Mouse (Mus musculus): ENCODE measurements around the gene Gm3336. TPM values are rescaled to one million over a fixed set of nuclear protein-coding genes. Genes with fewer than 3 reads are reported as not detected.

Gene Gm3336
- total and polyA plus RNA-seq, 3 experiments: 0.25 to 0.49 TPM; not detected in 1

- in situ Hi-C loops (cut with MboI; ENCODE audit: low pct_ligation_motif_present, low pct_unique_long_range_greater_than_20kb, low sequenced_read_pairs): no loop called here
Measured at GRCm38 (mm10) chr8:70696946-70697345, 21.4 kb upstream of the Gm3336 start.

GRCm38 (mm10) chr8:70697366-70698250 is 20.7 kb upstream of the Gm3336 start:
- Histone ChIP-seq H3K4me1 (ENCODE audit: control insufficient read depth in 1 of 2, insufficient read depth in 2 of 2) (peaks cover 20 to 57% of the 10 kb centered on the region in 2 experiments), H3K27ac (ENCODE audit: insufficient read depth, low read depth) (peak overlapping the region; percentile 99), H3K4me3 (replicated peaks in 1 of 3; ENCODE audit: low read depth in 2 of 3, low read length in 2 of 3, poor library complexity in 1 of 3) (peak overlapping the region; percentile 24 to 82 (median 36)), H3K4me2 (ENCODE audit: insufficient read depth, low read depth, poor library complexity, severe bottlenecking) (peak overlapping the region; percentile 79), H3K9ac (ENCODE audit: insufficient read depth, low read depth) (peak overlapping the region; percentile 77), H3K27me3 (replicated peaks) (no peaks in the 10 kb centered on the region), H3K9me3 (replicated peaks; ENCODE audit: low read length) (no peaks in the 10 kb centered on the region), H3K36me3 (replicated peaks in 1 of 2; ENCODE audit: control insufficient read depth in 1 of 2, insufficient read depth in 1 of 2, low read length in 1 of 2) (peaks cover 0 to 18% of the 10 kb centered on the region in 2 experiments), H3K79me2 (replicated peaks; ENCODE audit: control insufficient read depth, extremely low read depth, insufficient read depth, poor library complexity, severe bottlenecking) (peaks cover 23% of the 10 kb centered on the region)
- in situ Hi-C loops (cut with MboI; ENCODE audit: low pct_ligation_motif_present, low pct_unique_long_range_greater_than_20kb, low sequenced_read_pairs) (no loop called here), dilution Hi-C loops (cut with MboI; ENCODE audit: extremely low pct_ligation_motif_present, extremely low pct_unique_long_range_greater_than_20kb, low sequenced_read_pairs) (no loop called here)
- peak; percentile 40 for DNase-seq (ENCODE audit: extremely low read depth)
- peak; percentile 10; the same call in 1 of the 2 replicates for TF ChIP-seq POLR2AphosphoS2 (IDR thresholded peaks at IDR 0.05; ENCODE audit: low read depth, low read length)
- no peak for TF ChIP-seq ZC3H11A (IDR thresholded peaks at IDR 0.05; ENCODE audit: low read depth, low read length)
- peak; percentile 20; the same call in 1 of the 2 replicates for TF ChIP-seq ZMIZ1 (IDR thresholded peaks at IDR 0.05; ENCODE audit: low read depth, low read length)
- no peak; the same call in 1 of the 2 replicates for TF ChIP-seq POLR2A (IDR thresholded peaks at IDR 0.05; ENCODE audit: low read depth, low read length)
- 0 out of 2 replicates have a peak, but pooled peaks have one; percentile 91 for TF ChIP-seq CHD1 (IDR thresholded peaks at IDR 0.05; ENCODE audit: low read depth, low read length)
- TF ChIP-seq USF2 (conservative IDR thresholded peaks at IDR 0.05; ENCODE audit: low read depth, low read length): no peak
- no peak for TF ChIP-seq USF1 (IDR thresholded peaks at IDR 0.05; ENCODE audit: low read depth, low read length)
- peak; percentile 27; the same call in 1 of the 2 replicates for TF ChIP-seq SIN3A (IDR thresholded peaks at IDR 0.05; ENCODE audit: low read length)
- TF ChIP-seq E2F4 (IDR thresholded peaks at IDR 0.05; ENCODE audit: insufficient replicate concordance, low read depth, low read length): no peak
- TF ChIP-seq NRF1 (IDR thresholded peaks at IDR 0.05; ENCODE audit: low read depth, low read length): no peak
- 0 out of 2 replicates have a peak, but pooled peaks have one; percentile 9 for TF ChIP-seq TBP (conservative IDR thresholded peaks at IDR 0.05; ENCODE audit: low read depth, low read length)
- no peak; the same call in 1 of the 2 replicates for TF ChIP-seq MYC (IDR thresholded peaks at IDR 0.05; ENCODE audit: low read depth, low read length)
- TF ChIP-seq ZNF384 (IDR thresholded peaks at IDR 0.05; ENCODE audit: low read depth, low read length): no peak; the same call in 1 of the 2 replicates
- no peak for TF ChIP-seq RCOR1 (conservative IDR thresholded peaks at IDR 0.05; ENCODE audit: low read depth, low read length)
- no peak for TF ChIP-seq HCFC1 (IDR thresholded peaks at IDR 0.05; ENCODE audit: low read depth, low read length)
- no peak; the same call in 1 of the 2 replicates for TF ChIP-seq ETS1 (conservative IDR thresholded peaks at IDR 0.05; ENCODE audit: low read depth, low read length)
- TF ChIP-seq SMC3 (IDR thresholded peaks at IDR 0.05; ENCODE audit: low read depth, low read length): no peak; the same call in 1 of the 2 replicates
- 0 out of 2 replicates have a peak, but pooled peaks have one; percentile 18 for TF ChIP-seq UBTF (IDR thresholded peaks at IDR 0.05; ENCODE audit: low read depth, low read length)
- TF ChIP-seq JUN (IDR thresholded peaks at IDR 0.05; ENCODE audit: insufficient read depth, low read depth, low read length): no peak

More at GRCm38 (mm10) chr8:70696946-70697345, 21.4 kb upstream of the Gm3336 start:
- Histone ChIP-seq H3K36me3 (replicated peaks in 1 of 2; ENCODE audit: control insufficient read depth in 1 of 2, insufficient read depth in 1 of 2, low read length in 1 of 2) (peaks cover 0 to 11% of the 10 kb centered on the region in 2 experiments), H3K27ac (ENCODE audit: insufficient read depth, low read depth) (peak overlapping the region; percentile 99), H3K79me2 (replicated peaks; ENCODE audit: control insufficient read depth, extremely low read depth, insufficient read depth, poor library complexity, severe bottlenecking) (peaks cover 23% of the 10 kb centered on the region), H3K4me3 (replicated peaks in 1 of 3; ENCODE audit: low read depth in 2 of 3, low read length in 2 of 3, poor library complexity in 1 of 3) (peak overlapping the region in 1 of 3 experiments; percentile 43), H3K9ac (ENCODE audit: insufficient read depth, low read depth) (peak overlapping the region; percentile 77), H3K27me3 (replicated peaks) (no peaks in the 10 kb centered on the region), H3K9me3 (replicated peaks; ENCODE audit: low read length) (no peaks in the 10 kb centered on the region), H3K4me1 (ENCODE audit: control insufficient read depth in 1 of 2, insufficient read depth in 2 of 2) (peaks cover 20 to 56% of the 10 kb centered on the region in 2 experiments), H3K4me2 (ENCODE audit: insufficient read depth, low read depth, poor library complexity, severe bottlenecking) (peak overlapping the region; percentile 79)
- dilution Hi-C loops (cut with MboI; ENCODE audit: extremely low pct_ligation_motif_present, extremely low pct_unique_long_range_greater_than_20kb, low sequenced_read_pairs): no loop called here
- TF ChIP-seq SMC3 (IDR thresholded peaks at IDR 0.05; ENCODE audit: low read depth, low read length) (no peak), HCFC1 (IDR thresholded peaks at IDR 0.05; ENCODE audit: low read depth, low read length) (no peak), ZKSCAN1 (IDR thresholded peaks at IDR 0.05; ENCODE audit: borderline replicate concordance, low read depth, low read length) (no peak), POLR2A (IDR thresholded peaks at IDR 0.05; ENCODE audit: low read depth, low read length) (no peak), ZC3H11A (IDR thresholded peaks at IDR 0.05; ENCODE audit: low read depth, low read length) (no peak), MXI1 (IDR thresholded peaks at IDR 0.05; ENCODE audit: low read depth, low read length) (no peak), USF1 (IDR thresholded peaks at IDR 0.05; ENCODE audit: low read depth, low read length) (no peak), POLR2AphosphoS2 (IDR thresholded peaks at IDR 0.05; ENCODE audit: low read depth, low read length) (no peak; the same call in 1 of the 2 replicates), MAX (IDR thresholded peaks at IDR 0.05; ENCODE audit: low read length) (peak; percentile 8; the same call in 1 of the 2 replicates), SIN3A (IDR thresholded peaks at IDR 0.05; ENCODE audit: low read length) (peak; percentile 22; the same call in 1 of the 2 replicates), TCF12 (IDR thresholded peaks at IDR 0.05; ENCODE audit: low read depth, low read length) (no peak), MAZ (IDR thresholded peaks at IDR 0.05; ENCODE audit: low read depth, low read length) (no peak), RAD21 (IDR thresholded peaks at IDR 0.05; ENCODE audit: low read depth, low read length) (no peak), CHD1 (IDR thresholded peaks at IDR 0.05; ENCODE audit: low read depth, low read length) (peak; percentile 21; the same call in 1 of the 2 replicates), ETS1 (conservative IDR thresholded peaks at IDR 0.05; ENCODE audit: low read depth, low read length) (no peak), ZNF384 (IDR thresholded peaks at IDR 0.05; ENCODE audit: low read depth, low read length) (no peak), BHLHE40 (IDR thresholded peaks at IDR 0.05; ENCODE audit: low read depth, low read length) (no peak), MYC (IDR thresholded peaks at IDR 0.05; ENCODE audit: low read depth, low read length) (no peak; the same call in 1 of the 2 replicates), EP300 (IDR thresholded peaks at IDR 0.05; ENCODE audit: low read length) (no peak), MEF2A (IDR thresholded peaks at IDR 0.05; ENCODE audit: borderline replicate concordance, low read depth, low read length) (no peak), NELFE (IDR thresholded peaks at IDR 0.05; ENCODE audit: low read depth, low read length) (0 out of 2 replicates have a peak, but pooled peaks have one; percentile 11), TBP (conservative IDR thresholded peaks at IDR 0.05; ENCODE audit: low read depth, low read length) (no peak), JUN (IDR thresholded peaks at IDR 0.05; ENCODE audit: insufficient read depth, low read depth, low read length) (no peak), PAX5 (IDR thresholded peaks at IDR 0.05; ENCODE audit: low read length) (no peak), GABPA (IDR thresholded peaks at IDR 0.05; ENCODE audit: insufficient replicate concordance, low read depth, low read length) (no peak), ZMIZ1 (IDR thresholded peaks at IDR 0.05; ENCODE audit: low read depth, low read length) (0 out of 2 replicates have a peak, but pooled peaks have one; percentile 35), CHD2 (IDR thresholded peaks at IDR 0.05; ENCODE audit: low read length) (no peak), ELF1 (IDR thresholded peaks at IDR 0.05; ENCODE audit: low read depth, low read length) (no peak)
- no peak for DNase-seq (ENCODE audit: extremely low read depth)

All from CH12.LX (cell line).